Mouse (Mus musculus): ENCODE results near the gene Neurod2.

Neurod2 gene

DNA sequence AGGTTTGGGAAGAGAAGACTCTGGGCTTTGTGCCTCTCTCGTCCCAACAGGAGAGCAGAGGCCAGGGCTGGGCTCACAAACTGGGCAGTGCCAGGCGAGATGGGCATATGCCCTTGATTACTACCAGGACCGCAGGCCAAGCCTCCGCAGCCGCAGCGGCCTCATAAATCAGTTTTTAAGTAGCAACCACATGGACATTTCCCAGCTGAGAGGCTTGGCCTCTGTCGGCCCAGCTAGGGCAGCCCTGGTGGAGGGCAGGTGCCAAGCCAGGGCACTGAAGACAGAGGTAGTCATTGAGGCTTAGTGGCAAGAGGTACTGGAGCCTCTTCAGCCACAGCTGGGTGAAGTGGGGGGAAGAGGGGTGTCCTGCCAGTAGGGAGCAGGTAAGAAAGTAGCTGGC is 12.0 kb downstream of the Neurod2 start:
- DNase-seq (ENCODE audit: low read depth) = no peak

DNA sequence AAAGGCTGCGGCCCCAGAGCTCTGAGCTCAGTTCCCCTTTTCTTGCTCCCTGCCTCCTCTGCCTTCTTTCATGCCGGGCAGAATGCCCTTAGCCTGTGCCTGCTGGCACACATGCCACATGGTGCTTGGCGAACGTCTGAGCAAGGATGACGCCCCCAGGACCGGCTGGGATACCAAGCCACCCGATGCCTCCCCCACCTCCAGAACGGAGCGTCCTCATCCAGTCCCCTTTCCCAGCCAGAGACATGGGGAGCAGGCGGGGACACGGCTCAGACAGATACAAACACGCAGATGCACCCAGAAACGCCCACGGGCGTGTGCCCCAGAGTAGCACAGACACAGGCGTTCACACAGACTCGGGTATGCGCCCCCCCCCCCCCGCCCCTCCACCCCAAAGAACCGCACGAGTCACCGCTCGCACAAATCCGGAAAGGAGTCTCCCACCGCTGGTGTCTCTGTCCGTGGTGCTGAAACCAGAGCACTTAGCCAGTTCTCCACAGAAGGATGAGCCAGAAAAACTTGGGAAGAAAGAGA is 15.6 kb downstream of the Neurod2 start:
- DNase-seq (ENCODE audit: low read depth) = peak; percentile 51

DNA sequence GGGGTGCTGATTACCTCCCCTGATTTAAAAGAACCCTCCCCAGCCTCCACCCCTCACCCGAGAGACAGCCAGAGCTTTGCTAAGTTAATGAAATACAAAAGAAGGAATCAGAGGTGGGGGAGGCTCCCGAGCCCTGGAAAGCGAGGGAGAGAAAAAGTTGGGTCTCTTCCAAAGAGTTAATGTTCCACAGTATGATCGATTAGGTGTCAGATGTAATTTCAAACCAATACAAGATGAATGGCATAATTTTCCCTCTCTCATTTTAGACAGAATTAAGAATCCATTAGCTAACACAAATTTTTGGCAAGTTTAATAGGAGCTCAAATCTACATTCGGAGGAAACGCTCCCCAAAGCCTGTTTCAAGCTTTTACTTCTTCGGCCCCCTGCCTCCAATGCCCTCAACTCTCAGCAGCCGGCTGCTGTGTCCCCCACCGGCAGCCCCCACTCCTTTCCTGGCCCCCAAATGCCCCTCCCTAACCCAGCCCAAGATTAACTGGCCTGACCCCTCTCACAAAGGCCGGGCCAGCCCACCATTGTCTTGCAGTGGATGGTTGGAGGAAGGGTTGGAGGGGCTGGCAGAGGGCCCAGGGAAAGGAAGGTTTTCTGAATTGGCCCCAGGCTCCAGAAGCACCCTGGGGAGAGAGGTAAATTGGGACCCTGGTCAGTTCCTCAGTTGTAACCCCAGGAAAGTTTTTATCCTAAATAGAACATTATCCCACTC is 30.8 kb downstream of the Neurod2 start:
- no peak for DNase-seq (ENCODE audit: low read depth)

DNA sequence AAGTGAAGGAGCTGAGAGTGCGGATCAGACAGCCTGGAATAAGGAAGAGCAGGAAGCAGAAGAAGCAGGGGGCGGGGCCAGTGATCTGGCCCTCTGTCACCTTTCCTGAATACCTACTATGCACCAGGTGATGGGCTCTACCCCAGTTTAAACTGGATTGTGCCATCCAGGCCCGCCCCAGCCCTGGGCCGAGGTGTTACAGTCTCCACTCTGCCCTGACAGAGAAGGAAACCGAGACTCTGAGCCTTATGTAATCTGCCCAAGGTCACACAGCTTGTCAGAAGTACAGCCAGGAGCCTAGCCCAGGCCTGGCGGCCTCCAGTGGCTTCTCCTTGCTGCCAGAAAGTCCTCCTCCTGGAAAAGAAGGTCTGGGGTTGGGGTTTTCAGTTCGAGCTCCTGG is 31.7 kb downstream of the Neurod2 start:
- peak; percentile 17 for DNase-seq (ENCODE audit: low read depth)

DNA sequence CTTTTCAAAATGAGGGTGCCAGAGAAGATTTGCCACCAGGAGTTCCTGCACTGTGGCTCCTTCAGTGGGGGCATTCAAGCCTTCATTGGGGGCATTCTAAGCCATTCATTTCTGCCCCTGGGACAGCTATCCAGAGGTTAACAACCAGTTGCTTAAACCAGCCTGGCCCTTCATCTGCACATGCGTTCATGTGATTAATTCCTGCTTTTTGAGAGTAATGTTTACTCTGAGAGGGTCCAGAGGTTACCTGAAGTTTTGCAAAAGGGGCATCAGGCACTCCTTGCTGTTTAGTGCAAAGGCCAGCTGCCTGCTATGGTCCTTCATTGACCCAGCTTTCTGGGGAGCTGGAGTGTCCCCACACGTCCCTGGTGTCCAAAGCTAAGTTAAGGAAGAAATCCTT is 32.5 kb downstream of the Neurod2 start:
- no peak for DNase-seq (ENCODE audit: low read depth)

DNA sequence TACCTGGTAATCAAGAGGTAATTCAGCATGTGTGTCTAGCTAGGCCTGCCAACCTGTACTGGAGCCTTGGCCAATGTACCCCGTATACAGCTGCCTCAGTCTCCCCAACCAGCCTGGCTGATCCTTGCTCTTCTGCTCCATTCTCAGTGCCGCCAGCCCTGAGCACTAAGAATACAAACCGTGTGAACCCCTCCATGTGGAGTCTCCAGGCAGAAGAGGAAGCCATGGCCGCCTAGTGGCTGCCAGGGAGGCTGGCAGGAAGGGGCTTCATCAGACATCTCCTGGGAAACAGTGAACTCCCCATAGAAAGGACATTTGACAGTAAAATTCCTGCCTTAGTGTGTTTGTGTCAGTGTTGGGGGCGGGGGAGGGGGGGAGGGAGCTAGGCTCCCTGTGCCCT is 33.2 kb downstream of the Neurod2 start:
- peak; percentile 60 for DNase-seq (ENCODE audit: low read depth)

DNA sequence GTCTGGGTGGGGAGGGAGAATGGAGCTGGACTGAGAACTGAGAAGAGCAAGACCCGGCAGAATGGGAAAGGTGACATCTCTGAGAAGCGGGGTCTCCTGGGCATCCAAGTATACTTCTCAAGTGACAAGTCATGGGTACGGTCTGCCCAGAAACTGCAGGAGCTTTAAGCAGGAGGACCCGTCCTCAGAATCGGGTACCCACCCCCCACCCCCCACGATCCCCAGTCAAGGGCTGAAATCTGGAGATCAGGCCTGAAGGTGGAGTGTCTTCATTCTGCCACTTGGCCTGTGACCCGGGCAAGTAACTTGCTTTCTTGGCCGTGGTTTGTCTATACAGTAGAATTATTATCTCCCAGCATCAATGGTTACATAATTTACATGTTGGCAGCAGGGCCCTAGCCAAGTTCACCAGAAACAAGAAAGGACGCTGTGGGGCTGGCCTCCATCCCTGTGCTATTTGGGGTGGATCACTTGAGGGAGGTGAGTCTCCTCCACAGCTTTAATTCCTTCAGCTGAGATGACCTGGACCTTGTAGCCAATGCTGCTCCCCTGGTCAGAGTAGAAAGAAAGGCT is 34.3 kb downstream of the Neurod2 start:
- peak; percentile 31 for DNase-seq (ENCODE audit: low read depth)

DNA sequence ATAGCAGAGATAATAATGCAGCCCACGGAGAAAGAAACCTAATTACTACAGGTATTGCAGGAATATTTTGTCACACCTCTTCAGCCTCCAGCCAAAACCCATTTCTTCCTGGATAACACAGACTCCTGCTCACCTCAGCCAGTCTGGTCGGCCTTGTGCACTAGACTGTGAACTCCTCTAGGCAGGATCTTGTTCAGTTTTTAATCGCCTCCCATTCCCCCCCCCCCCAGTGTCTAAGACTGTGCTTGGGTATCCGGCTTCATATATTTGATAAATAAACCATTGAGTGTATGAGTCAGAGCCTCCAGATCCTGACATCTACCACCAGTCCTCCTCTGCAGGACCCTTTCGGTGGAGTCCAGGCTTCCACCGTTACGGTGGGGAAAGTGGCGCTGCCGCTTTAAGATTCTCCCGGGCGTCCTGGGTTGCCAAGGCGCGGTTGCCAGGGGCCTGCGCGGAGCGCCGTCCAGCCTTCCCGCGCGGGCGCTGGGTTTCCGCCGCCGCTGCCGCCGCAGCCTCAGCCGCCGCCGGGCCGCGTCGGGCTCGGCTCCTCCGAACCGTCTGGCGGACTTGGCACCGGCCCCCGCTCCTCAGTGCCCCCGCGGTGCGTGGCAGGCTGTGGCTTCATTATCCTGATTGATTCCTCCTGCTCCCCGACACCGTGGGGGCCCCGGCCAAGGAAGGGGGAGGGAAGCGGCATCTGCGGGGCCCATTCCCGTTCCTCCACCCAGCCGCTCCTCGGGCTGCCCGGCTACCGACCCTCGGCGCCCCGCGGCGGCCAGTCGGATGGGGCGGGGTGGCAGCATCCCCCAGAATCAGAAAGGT is 35.0 kb downstream of the Neurod2 start:
- DNase-seq (ENCODE audit: low read depth) = peak; percentile 53

DNA sequence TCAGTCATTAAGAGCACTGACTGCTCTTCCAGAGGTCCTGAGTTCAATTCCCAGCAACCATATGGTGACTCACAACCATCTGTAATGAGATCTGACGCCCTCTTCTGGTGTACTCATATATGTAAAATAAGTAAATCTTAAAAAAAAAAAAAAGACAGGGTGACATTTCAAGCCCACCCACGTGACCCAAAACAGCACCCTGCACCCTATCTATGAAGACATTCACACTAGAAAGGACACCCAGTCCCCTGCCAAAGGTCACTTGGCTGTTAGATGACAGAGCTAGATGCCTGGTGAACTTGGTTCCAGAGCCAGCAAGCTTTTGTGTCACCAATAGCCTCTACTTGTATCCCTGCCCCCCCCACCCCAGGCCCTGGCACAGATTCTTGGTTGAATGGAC is 36.4 kb downstream of the Neurod2 start:
- DNase-seq (ENCODE audit: low read depth) = no peak

DNA sequence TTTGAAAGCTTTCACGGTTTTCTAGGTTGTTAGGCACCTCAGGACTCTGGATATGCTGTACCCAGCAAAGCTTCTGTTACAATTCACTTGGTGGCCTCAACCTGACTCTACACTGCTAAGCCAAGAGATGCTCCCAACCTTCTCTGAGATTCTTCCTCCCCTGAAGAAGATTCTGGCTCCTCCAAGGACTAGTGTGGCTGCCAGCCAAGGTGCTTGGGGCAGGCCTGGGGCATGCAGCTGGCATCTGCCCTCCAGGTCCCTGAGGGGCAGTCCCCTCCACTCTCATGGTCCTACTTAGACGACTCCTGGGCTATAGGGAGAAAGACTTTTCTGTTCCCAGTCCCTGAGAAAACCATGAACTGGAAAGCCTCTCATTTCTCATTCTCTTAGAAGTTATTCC is 38.5 kb downstream of the Neurod2 start:
- no peak for DNase-seq (ENCODE audit: low read depth)

DNA sequence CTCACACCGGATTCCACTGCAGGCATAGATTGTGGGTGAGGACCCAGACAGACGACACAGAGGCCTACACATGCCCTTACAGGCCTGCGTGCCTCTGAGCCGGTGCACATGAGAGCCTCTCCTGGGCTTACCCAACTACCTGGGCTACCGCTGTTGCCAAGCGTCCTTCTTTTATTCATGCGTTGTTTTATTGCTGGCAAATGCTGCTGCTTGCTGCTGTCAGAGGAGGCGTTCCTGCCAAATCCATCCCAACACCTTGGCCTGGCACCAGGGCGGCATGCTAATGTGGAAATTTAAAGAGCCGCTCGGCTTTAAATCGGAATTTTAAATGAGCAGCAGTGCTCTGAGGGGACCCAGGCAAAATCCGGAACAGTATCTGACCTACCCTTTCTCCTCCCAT is 39.6 kb downstream of the Neurod2 start:
- no peak for DNase-seq (ENCODE audit: low read depth)

DNA sequence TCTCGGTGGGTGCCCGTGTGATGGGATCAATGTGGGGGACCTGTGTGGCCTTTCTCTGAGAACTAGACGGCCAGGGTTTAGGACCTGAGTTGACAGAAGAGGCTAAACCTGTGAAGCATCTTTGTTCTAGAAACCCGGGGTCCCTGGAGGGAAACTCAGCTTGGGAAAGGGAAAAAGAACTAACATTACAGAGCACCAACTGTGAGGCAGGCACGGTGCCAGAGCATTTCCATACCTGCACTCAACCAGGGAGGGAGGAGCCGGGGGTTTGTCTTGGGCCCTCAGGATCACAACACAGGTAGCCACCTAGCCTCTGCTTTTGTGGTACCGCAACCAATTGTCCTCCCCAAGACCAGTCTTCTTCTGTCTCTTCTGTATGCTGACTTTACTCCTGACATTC is 41.5 kb downstream of the Neurod2 start:
- DNase-seq (ENCODE audit: low read depth) = no peak

DNA sequence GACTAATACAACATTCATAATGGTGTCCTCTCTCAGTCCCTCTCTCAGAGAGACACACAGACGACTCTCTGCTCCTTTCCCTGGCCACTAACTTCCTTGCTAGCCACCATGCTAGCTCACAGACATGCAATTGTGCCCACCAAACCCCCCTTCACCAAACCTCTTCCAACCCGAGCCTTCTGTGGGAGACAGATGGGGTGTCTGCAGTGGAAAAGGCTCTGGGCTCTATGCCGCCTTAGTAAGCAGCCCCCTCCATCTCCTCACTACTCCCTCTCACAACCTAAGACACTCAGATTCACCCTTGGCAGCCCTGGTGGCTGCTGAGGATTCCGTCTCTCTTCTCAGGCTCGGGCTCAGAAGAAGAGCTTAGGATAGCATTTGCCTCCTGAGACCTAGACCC is 41.9 kb downstream of the Neurod2 start:
- DNase-seq (ENCODE audit: low read depth) = no peak

DNA sequence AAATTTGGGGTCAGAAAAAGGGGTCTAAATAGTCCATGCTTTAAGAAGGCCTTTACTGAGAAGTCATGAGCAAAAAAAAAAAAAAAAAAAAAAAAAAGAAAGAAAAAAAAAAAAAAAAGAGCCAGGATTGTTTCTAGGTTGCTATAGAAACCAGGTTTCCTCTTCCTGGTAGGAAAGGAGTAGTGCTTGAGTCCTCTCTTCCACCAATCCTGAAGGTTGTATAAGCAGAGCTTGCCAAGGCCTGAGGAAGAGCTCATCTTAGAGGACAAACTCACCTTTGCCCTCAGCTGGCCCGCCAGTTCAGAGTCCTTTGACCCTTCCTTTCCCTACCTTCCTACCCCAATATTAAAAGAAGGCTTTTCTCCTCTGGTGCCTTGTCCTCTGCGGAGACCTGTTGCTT is 44.1 kb downstream of the Neurod2 start:
- no peak for DNase-seq (ENCODE audit: low read depth)

DNA sequence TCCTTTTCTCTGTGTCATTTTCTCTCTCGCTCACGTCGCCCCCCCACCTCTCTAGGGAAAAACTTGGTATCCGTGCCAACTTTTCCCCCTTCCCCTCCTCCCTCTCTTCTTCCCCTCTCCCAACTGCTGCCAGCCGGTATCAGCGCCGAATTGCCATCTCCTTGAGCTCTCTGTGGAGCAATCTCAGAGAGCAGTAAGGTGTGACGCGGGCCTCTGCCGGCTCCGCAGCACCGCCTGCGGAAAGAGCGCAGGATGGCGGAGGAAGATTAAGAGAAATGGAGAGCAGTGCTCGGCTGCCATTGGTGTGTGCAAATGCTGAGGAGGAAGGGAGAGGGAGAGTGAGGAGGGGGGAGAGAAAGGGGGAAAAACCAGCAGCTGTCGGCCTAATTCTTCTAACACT is 45.2 kb downstream of the Neurod2 start:
- DNase-seq (ENCODE audit: low read depth) = no peak

DNA sequence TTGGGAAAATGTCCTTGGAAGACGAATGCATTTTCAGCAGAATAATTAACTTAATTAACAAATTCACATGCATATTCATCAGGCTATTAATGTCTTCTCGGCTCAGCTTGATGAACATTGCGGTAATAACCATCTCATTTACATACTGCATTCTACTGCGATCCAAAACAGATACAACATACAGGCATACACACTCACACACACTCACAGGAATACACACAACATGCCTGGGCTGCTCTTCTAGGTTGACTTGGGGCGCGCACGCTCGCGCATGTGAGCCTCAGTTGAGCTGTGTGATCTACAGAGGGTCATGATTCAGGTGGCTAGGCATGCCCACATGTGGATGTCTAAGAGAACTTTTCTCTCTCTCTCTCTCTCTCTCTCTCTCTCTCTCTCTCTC is 45.7 kb downstream of the Neurod2 start:
- DNase-seq (ENCODE audit: low read depth) = no peak

Data from 416B (cell line).